Mouse (Mus musculus) heart, embryonic 16.5 days (tissue): ENCODE measurements around the gene Ip6k1. TPM values are rescaled to one million over a fixed set of nuclear protein-coding genes. Genes with fewer than 3 reads are reported as not detected.

Source experiments
- ATAC-seq: fragments of 200-750 bp; cut with Nextera tagmentation; replicated peaks from 2 replicates; pipeline ENCODE4 v1.8.0; 2017; ENCODE audit warnings: moderate number of reproducible peaks; ENCODE audit not compliant: insufficient read depth, low FRiP score; ENCODE audit errors: extremely low read depth
- H3K27ac ChIP-seq: fragments of 300-500 bp; sonication (generic); 2 replicates; pipeline ENCODE4 v1.5.1; 2014; ENCODE audit warnings: mild to moderate bottlenecking, low read length, control low read depth, moderate library complexity
- H3K27me3 ChIP-seq: fragments of 300-500 bp; sonication (generic); 2 replicates; pipeline ENCODE4 v1.6.1; 2014; ENCODE audit warnings: low read length, mixed read lengths; ENCODE audit not compliant: control insufficient read depth, insufficient read depth
- H3K36me3 ChIP-seq: fragments of 300-500 bp; sonication (generic); 2 replicates; pipeline ENCODE4 v1.6.1; 2014; ENCODE audit not compliant: control insufficient read depth, insufficient read depth
- H3K4me1 ChIP-seq: fragments of 300-500 bp; sonication (generic); 2 replicates; pipeline ENCODE4 v1.6.1; 2014; ENCODE audit warnings: low read length, mixed read lengths; ENCODE audit not compliant: control insufficient read depth, insufficient read depth
- H3K4me2 ChIP-seq: fragments of 300-500 bp; sonication (generic); 2 replicates; pipeline ENCODE4 v1.6.1; 2014; ENCODE audit warnings: low read depth, mild to moderate bottlenecking, control low read depth, low read length
- H3K4me3 ChIP-seq: fragments of 300-500 bp; sonication (generic); 2 replicates; pipeline ENCODE4 v1.5.1; 2014; ENCODE audit warnings: mild to moderate bottlenecking, control low read depth, low read length
- H3K9ac ChIP-seq: fragments of 300-500 bp; sonication (generic); 2 replicates; pipeline ENCODE4 v1.6.1; 2014; ENCODE audit warnings: low read length, control low read depth
- H3K9me3 ChIP-seq: fragments of 300-500 bp; sonication (generic); replicated peaks from 2 replicates; pipeline ENCODE4 v1.6.1; 2016; ENCODE audit warnings: low read length; ENCODE audit not compliant: control insufficient read depth
- WGBS: fragments of 180-500 bp; shearing (Covaris S2); extraction: QIAGEN DNeasy Blood & Tissue Kit; methylation state at CpG from one replicate; pipeline ENCODE4 v1.1.7; 2014; 5-methylcytosine and 5-hydroxymethylcytosine counted together
- polyA plus RNA-seq: library from polyadenylated mRNA; unstranded; fragments of >200 nt; fragmentation: Nextera tagmentation; extraction: Ambion mirVana; gene quantifications from 2 replicates; pipeline ENCODE4 v1.2.1, GENCODE M21; 2015

The Ip6k1 gene
- polyA plus RNA-seq, 1 experiment from 2014 or later = 38.8 TPM

DNA sequence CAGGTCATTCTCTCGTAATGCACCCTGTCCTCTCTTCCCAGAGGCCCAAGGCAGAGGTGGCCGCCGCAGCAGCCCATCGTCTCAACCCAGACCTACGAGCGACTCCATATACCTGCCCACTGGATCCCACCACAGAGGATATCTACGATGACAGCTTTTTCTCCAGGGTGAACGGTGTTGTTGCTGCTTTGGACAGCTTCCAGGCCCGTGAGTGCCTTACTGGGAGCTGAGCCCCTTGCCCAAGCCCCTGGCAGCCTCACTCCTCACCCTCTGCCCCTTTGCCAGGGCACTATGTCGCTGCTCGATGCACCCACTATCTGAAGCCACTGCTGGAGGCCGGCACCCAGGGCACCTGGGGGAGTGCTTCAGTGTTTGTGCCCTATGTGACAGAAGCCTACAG is 23.5 kb upstream of the Ip6k1 start:
- Histone ChIP-seq H3K9ac (no peak overlapping the region), H3K27ac (no peak overlapping the region), H3K4me1 (peaks cover 55% of the 10 kb centered on the region), H3K4me3 (no peak overlapping the region), H3K36me3 (peaks cover 5% of the 10 kb centered on the region; the same call in 1 of the 2 replicates), H3K27me3 (no peaks in the 10 kb centered on the region), H3K4me2 (no peak overlapping the region), H3K9me3 (no peaks in the 10 kb centered on the region)
- no peak for ATAC-seq
- 88% methylated on average over 12 of the region's 12 CpGs for WGBS

DNA sequence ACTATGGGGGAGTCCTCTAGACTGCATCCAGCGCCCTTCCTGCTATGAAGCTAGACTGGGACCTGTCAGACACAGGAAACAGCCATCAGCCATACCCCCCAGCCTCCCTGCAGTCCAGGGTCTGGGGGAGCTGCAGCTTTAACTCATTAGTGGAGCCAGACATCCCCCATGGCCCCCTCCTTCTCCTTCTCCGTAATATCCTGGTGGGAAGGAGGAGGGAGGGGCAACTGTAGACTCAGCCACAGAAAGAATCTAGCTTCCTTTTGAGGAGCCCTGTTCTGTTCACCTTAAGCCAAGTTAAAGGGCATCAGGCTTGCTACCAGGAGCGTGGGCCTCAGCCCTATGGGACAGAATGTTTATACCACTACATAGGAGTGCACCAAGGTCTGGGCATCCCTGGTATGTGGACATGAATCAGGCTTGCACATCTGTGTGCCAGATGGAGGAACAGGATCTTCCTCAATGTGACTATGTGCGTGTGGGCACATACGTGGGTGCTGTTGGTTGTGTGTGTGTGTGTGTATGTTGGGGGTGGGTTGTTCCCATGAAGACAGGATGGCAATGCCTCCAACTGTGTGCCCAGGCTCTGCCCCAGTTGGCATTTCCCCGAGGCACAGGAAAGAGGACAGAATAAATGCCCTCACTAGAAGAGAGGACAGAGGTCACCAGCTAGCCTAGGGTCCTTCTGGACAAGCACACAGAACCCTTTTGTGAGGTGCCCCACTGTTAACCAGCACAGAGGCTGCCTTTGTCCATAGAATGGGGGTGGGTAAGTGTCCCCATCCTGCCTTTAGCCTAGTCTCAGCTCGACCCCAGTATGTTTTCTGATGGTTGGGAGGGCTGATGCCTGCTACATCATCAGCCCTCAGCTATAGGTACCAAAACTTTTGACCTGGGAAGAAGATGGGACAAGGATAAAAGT is 20.4 kb upstream of the Ip6k1 start:
- Histone ChIP-seq H3K4me2 (peak overlapping the region; percentile 88), H3K36me3 (peaks cover 5% of the 10 kb centered on the region; the same call in 1 of the 2 replicates), H3K27ac (peak overlapping the region; percentile 99), H3K27me3 (no peaks in the 10 kb centered on the region), H3K4me1 (peaks cover 49% of the 10 kb centered on the region), H3K9me3 (no peaks in the 10 kb centered on the region), H3K9ac (peak overlapping the region; percentile 81), H3K4me3 (peak overlapping the region; percentile 83)
- 0 out of 2 replicates have a peak, but pooled peaks have one; percentile 2 for ATAC-seq
- WGBS = 43% methylated on average over 7 of the region's 7 CpGs

- H3K27ac ChIP-seq = peak within 1 kb of the TSS; percentile 99
- peak within 1 kb of the TSS; percentile 83 for H3K4me3 ChIP-seq
- H3K4me1 ChIP-seq = peaks cover 49% of the 10 kb centered on the region
- peak; percentile 76 for ATAC-seq
- H3K9me3 ChIP-seq = no peaks in the 10 kb centered on the region
- peak within 1 kb of the TSS; percentile 88 for H3K4me2 ChIP-seq
- peaks cover 5% of the 10 kb centered on the region; the same call in 1 of the 2 replicates for H3K36me3 ChIP-seq
- H3K9ac ChIP-seq = peak within 1 kb of the TSS; percentile 81
- H3K27me3 ChIP-seq = no peaks in the 10 kb centered on the region
- 8% methylated on average over 14 of the region's 14 CpGs for WGBS
Observed at GRCm38 (mm10) chr9:107982681-107983346, 19.5 kb upstream of the Ip6k1 start, which contains the start of gene Gm20661. Gm20661 (plus strand) TSS chr9:107983058.

- Histone ChIP-seq H3K4me1 (peaks cover 49% of the 10 kb centered on the region), H3K27me3 (no peaks in the 10 kb centered on the region), H3K9me3 (no peaks in the 10 kb centered on the region), H3K27ac (peak overlapping the region; percentile 99), H3K4me2 (peak overlapping the region; percentile 88), H3K4me3 (peak overlapping the region; percentile 83), H3K9ac (peak overlapping the region; percentile 81), H3K36me3 (peaks cover 5% of the 10 kb centered on the region; the same call in 1 of the 2 replicates)
- 5% methylated on average over 4 of the region's 4 CpGs for WGBS
- ATAC-seq = peak; percentile 53
Observed at GRCm38 (mm10) chr9:107983421-107983890, 18.8 kb upstream of the Ip6k1 start.

DNA sequence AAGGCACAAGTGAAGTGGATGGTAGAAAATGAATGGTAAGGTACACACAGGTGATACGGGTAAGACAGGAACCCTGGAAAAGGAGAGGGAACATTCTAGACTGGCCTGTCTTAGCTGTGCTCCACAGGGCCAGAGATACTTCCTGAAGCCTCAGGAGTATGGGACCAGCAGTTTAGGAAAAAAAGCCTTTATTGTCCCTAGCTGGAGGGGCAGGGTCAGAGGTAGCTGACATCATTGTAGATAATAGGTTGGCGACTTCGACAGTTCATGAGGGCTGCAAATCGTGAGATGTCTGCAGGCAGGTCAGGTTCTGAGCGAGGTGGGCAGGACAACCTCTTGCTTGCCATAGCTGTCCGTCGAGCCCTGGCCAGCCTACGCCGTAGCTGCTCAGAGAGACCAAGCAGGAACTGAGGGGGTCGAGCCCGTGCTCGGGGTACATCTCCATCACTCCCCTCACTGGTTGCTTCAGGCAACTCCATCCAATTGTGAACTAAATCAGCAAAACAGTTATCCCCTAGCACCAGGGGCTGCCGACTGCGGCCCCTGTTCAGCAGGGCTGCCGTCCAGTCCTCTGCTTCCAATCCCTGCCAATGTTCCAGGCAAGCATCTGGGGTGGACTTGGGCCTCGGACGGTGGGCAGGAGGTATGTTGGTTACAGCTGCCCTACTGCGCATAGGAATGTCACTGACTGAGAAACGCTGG is 18.1 kb upstream of the Ip6k1 start:
- H3K4me3 ChIP-seq = peak overlapping the region; percentile 83
- peak overlapping the region; percentile 81 for H3K9ac ChIP-seq
- 45% methylated on average over 19 of the region's 19 CpGs for WGBS
- peaks cover 4% of the 10 kb centered on the region; the same call in 1 of the 2 replicates for H3K36me3 ChIP-seq
- H3K27ac ChIP-seq = peak overlapping the region; percentile 99
- no peaks in the 10 kb centered on the region for H3K27me3 ChIP-seq
- H3K9me3 ChIP-seq = no peaks in the 10 kb centered on the region
- H3K4me1 ChIP-seq = peaks cover 49% of the 10 kb centered on the region
- ATAC-seq = no peak
- H3K4me2 ChIP-seq = peak overlapping the region; percentile 88

DNA sequence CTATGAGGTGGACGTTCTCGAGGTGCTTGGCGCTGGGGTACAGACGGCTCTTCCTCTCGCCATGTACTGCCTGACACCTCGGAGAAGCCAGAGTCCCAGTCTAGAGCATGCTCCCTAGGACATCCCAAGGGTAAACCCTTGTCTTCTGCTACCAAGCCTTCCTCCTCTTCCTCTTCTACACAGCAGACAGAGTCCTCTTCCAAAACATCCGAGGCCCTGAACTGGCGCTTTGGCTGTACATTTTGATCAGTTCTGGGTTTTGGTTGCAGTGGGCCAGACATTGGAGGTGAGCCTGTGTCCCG is 17.6 kb upstream of the Ip6k1 start:
- peak overlapping the region; percentile 88 for H3K4me2 ChIP-seq
- peak overlapping the region; percentile 83 for H3K4me3 ChIP-seq
- H3K36me3 ChIP-seq = peaks cover 2% of the 10 kb centered on the region; the same call in 1 of the 2 replicates
- no peak for ATAC-seq
- H3K27me3 ChIP-seq = no peaks in the 10 kb centered on the region
- peak overlapping the region; percentile 81 for H3K9ac ChIP-seq
- peak overlapping the region; percentile 99 for H3K27ac ChIP-seq
- peaks cover 49% of the 10 kb centered on the region for H3K4me1 ChIP-seq
- no peaks in the 10 kb centered on the region for H3K9me3 ChIP-seq
- 38% methylated on average over 9 of the region's 9 CpGs for WGBS

- peak; percentile 63 for ATAC-seq
- H3K36me3 ChIP-seq = no peaks in the 10 kb centered on the region
- H3K27ac ChIP-seq = peak within 1 kb of the TSS; percentile 99
- peak within 1 kb of the TSS; percentile 88 for H3K4me2 ChIP-seq
- H3K9me3 ChIP-seq = no peaks in the 10 kb centered on the region
- WGBS = under 1% methylated on average over 52 of the region's 58 CpGs
- H3K9ac ChIP-seq = peak within 1 kb of the TSS; percentile 81
- peaks cover 49% of the 10 kb centered on the region for H3K4me1 ChIP-seq
- H3K4me3 ChIP-seq = peak within 1 kb of the TSS; percentile 83
- no peaks in the 10 kb centered on the region for H3K27me3 ChIP-seq
Observed at GRCm38 (mm10) chr9:107985131-107986119, 16.9 kb upstream of the Ip6k1 start, which contains the start of gene Inka1. Inka1 (minus strand) TSS chr9:107985879.

GRCm38 (mm10) chr9:107986376-107986775 is 15.9 kb upstream of the Ip6k1 start:
- Histone ChIP-seq H3K27me3 (no peaks in the 10 kb centered on the region), H3K9ac (peak overlapping the region; percentile 81), H3K4me3 (peak overlapping the region; percentile 83), H3K36me3 (no peaks in the 10 kb centered on the region), H3K4me1 (peaks cover 40% of the 10 kb centered on the region), H3K27ac (peak overlapping the region; percentile 99), H3K4me2 (peak overlapping the region; percentile 88), H3K9me3 (no peaks in the 10 kb centered on the region)
- 0 out of 2 replicates have a peak, but pooled peaks have one; percentile 11 for ATAC-seq
- 1% methylated on average over 18 of the region's 18 CpGs for WGBS
